Mouse (Mus musculus) adrenal gland (tissue): Measurements from ENCODE around the gene Fam20b.

Experiments
- intact Hi-C: fragments of 180-260 bp; cut with DNase I; formaldehyde crosslinking; loops from one replicate; pipeline ENCODE4 v1.15.1; 2025

Gene Fam20b

GRCm38 (mm10) chr1:156640577-156640976, 78.3 kb downstream of the Fam20b start:
- intact Hi-C loops: no loop called here

DNA sequence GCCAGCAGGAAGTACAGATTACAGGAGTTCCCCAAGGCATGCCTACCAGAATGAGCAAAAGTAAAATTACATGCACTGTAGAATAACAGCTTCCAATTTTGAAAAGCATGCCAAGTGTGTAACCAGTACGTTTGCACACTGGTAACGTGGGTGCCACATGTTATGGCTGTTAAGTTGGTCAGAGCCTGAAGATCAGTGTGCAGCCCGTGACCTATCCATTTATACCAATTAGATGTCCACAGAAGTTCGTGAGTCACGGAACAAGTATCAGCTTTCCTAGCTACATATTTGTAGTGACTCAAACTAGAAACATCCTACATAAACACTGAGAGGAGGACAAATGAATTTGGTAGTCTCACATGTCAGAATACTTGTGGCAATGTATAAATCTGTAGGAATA, 79.4 kb downstream of the Fam20b start:
- intact Hi-C loops: no loop called here

DNA sequence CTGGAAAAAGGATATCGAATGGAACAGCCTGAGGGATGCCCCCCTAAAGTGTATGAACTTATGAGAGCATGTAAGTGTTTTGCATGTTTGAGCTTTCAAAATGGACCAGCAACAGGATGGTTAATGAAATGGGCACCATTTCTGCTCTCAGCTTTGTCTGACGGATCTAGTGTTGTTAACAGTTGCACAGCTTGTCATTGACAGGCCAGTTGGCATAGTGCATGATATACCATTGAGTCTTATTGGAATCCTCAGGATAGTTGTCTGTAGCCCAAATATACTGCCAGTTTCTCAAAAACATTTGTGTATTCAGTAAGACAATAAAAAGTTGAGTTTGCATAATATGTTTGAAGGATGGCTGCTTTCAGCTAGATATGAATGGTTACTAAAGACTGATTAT, 83.7 kb downstream of the Fam20b start:
- intact Hi-C loops: no loop called here

- intact Hi-C loops: loop anchor here (5.0 kb wide), 4 partner anchors 51 to 216 kb away; no protein-coding TSS in a partner anchor
Observed at GRCm38 (mm10) chr1:156633095-156633494, 85.8 kb downstream of the Fam20b start.

- intact Hi-C loops: loop anchor here (5.0 kb wide), 4 partner anchors 49 to 214 kb away; no protein-coding TSS in a partner anchor
Observed at GRCm38 (mm10) chr1:156630965-156631364, 87.9 kb downstream of the Fam20b start.

GRCm38 (mm10) chr1:156629984-156630383, 88.9 kb downstream of the Fam20b start:
- intact Hi-C loops: loop anchor here (5.0 kb wide), 4 partner anchors 48 to 213 kb away; no protein-coding TSS in a partner anchor
